Mouse (Mus musculus): ENCODE results near the gene Asb12.
"Not testable (repeated sequence)": the region's sequence is repeated elsewhere in the genome, so short reads cannot be mapped to it uniquely, and the experiment has no call there.

Gene Asb12

DNA sequence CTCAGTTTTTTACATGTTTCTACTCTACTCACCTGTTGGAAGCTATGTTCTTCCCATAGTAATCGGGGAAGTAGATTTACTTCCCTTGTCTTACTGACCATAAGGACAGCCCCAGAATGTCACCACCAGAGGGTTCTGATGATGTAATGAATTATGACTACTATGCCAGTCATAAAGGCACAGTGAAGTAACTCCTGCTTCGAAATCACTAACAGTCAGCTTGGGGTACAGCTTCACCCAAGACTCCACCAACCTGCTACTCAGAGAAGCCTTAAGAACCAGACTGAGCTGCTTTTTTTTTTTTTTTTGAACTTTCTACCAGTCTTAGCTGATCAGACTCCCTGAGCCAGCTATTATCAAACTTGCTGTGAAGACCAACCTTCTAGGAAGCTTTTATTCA lies at the start of gene Asb12, which contains the start of gene Pfn5:
TSS of gene Asb12 (minus strand) at position 101 of the 400 bp plus-strand sequence.
TSS of gene Pfn5 (plus strand) at position 218 of the 400 bp plus-strand sequence.
- no peak for DNase-seq (ENCODE audit: low spot score in 2 of 2)

GRCm38 (mm10) chrX:95600609-95601008 lies 42.8 kb upstream of the Asb12 start:
- no peak for DNase-seq (ENCODE audit: low spot score in 2 of 2)

DNA sequence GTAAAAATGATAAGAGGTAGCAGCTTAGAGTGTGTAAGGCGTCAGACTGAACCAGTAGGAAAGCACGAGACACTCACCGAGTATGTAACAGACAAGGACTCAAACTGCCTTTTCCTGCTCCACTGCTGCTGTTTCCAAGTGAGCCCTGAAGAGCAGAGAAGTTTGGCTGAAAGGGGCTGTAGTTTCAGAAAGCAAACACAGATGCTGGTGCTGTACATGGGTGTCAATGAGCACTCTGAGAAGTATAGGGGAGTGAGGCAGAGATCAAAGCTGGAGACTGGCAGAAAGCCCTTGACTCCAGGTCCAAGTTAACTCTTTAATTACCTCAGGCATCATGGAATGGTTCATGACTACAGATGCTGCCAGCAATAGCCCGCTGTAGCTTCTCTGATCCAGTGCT lies 3.5 kb downstream of the Asb12 start:
- DNase-seq (ENCODE audit: low spot score in 2 of 2) = no peak

DNA sequence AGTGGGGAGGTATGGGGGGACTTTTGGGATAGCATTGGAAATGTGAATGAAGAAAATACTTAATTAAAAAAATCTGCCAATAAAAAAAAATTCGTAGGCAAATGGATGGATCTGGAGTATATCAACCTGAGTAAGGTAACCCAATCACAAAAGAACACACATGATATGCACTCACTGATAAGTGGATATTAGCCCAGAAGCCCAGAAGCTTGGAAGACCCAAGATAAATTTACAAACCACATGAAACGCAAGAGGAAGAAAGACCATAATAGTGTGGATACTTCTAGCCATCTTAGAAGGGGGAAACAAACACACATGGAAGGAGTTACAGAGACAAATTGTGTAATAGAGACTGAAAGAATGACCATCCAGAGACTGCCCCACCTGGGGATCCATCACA lies 22.3 kb downstream of the Asb12 start:
- DNase-seq (ENCODE audit: low spot score in 2 of 2) = not testable (repeated sequence)

GRCm38 (mm10) chrX:95525166-95525565 lies 32.6 kb downstream of the Asb12 start:
- DNase-seq (ENCODE audit: low spot score in 2 of 2) = no peak

GRCm38 (mm10) chrX:95523883-95524282 lies 33.9 kb downstream of the Asb12 start:
- no peak for DNase-seq (ENCODE audit: low spot score in 2 of 2)

DNA sequence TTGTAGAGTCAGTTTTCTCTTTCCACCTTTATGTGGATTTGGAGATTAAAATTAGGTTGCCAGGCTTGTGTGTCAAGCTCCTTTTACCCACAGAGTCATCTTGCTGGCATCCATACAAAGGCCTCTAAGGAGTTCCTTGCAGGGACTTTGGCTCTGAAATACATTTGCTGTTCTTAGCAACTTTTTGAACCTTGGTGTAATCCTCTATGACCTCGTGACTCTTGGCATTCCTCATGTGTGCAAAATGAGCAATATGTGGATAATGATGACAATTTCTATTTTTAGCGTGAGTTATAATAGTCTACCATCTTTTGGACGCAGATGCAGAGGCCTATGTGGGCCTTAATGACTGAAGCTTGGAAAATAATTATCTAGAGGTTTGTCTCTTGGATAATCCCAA lies 100.6 kb downstream of the Asb12 start:
- no peak for DNase-seq (ENCODE audit: low spot score in 2 of 2)

DNA sequence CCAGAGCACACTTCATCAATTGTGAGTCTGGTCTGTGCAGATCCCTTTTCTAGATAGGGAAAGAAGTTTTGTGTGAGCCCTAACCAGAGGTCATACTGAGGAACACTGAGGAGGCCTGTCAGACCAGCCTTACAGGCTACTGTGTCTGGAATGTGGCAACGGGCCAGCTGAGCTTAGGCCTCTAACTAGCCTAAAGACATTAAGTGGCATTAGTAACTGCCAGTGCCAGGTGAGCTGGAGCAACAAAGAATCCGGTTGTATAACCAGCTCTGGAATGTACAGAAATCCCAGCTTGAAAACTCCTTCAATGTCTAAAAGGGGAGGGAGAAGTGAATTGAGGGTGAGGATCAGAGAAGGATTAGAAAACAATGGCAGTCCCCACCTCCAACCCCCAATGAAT lies 111.9 kb downstream of the Asb12 start:
- DNase-seq (ENCODE audit: low spot score in 2 of 2) = no peak

GRCm38 (mm10) chrX:95445141-95445540 lies 112.6 kb downstream of the Asb12 start:
- DNase-seq (ENCODE audit: low spot score in 2 of 2) = no peak

GRCm38 (mm10) chrX:95444776-95445111 lies 113.0 kb downstream of the Asb12 start, which contains the start of gene Amer1:
TSS of gene Amer1 (minus strand) at chrX:95444872.
- peak; percentile 78 to 94 for DNase-seq (ENCODE audit: low spot score in 2 of 2)

- DNase-seq (ENCODE audit: low spot score in 2 of 2) = peak in 1 of 2 experiments; percentile 42
Observed at GRCm38 (mm10) chrX:95443898-95444775, 113.7 kb downstream of the Asb12 start.

DNA sequence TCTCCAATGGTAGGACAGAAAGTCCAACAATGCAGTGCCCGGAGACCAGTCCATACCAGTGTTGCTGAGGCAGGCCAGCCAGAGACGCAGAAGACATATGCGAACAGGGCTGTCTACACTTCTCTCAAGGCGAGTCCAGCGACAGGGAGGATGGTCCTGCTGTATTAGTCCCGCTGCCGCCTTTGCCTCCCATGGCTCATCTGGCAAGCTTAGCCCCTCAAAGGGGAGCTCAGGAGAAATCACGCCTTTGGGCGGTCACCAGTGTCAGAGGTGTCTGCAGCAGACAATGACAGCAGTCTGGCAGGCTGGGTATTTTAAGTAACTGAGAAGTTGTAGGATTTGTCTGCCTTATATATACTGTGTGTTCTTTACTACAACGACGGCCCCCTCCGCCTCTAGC lies 114.4 kb downstream of the Asb12 start:
- DNase-seq (ENCODE audit: low spot score in 2 of 2) = no peak

- DNase-seq (ENCODE audit: low spot score in 2 of 2) = no peak
Observed at GRCm38 (mm10) chrX:95442261-95442660, 115.5 kb downstream of the Asb12 start.

DNA sequence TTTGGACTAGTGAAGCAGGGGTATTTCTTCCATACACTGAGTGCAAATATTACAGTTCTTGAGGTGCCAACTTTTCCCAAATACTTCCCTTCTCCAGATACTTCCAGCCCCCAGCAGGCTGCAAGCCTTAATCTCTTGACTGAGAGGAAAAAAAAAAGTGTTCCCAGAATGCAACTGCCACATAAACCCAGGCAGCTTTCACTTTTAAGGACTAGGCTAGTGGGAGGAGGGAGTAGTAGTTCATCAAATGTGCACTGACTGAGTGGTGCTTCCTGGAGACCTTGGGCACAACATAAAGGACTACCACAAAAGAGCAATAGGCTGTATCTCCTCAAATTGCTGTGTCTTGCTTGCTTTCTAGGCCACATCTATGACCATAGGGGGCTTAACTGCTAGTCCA lies 116.5 kb downstream of the Asb12 start:
- DNase-seq (ENCODE audit: low spot score in 2 of 2) = no peak

DNA sequence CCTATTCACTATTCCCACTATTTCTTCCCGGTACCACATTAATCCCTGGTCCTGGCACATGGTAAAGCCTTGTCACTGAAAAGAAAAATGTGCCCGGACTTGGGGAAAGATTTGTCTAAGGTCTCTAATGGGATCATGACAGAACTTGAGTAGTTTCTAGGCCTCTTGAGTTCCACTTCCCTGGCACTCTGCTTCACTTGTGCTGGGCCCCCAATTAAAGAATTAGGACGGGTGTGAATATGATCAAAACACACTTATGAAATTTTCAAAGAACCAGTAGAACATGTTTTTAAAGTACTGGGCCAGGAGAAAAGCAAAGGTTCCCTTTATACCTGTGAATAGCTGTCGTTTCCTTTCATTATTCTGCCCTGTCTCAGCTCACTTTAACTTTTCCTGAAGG lies 119.3 kb downstream of the Asb12 start:
- DNase-seq (ENCODE audit: low spot score in 2 of 2) = no peak

DNA sequence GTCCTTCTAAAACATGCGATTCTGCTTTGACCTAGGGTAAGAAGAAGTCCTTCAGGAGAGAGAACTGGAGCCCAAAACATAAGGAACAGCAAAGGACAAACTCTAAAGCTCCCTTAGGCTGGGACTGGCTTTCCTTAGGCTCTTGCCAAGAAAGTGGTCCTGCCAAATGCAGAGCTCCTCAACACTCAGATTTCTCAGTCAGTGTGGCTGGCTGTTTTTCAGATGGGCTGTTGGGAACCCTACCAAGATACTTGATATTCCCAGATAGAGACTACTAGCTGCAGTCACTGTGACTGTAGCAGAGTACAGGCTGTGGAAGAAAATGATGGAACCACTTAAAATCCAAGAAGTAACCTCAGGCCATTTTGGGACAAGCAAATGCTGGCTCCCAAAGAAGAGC lies 120.6 kb downstream of the Asb12 start:
- DNase-seq (ENCODE audit: low spot score in 2 of 2) = peak in 1 of 2 experiments; percentile 5

Data from left cerebral cortex, adult 9 months (tissue).